Mouse (Mus musculus): ENCODE data around the gene Lilra5.
"Not testable (repeated sequence)": the region's sequence is repeated elsewhere in the genome, so short reads cannot be mapped to it uniquely, and the experiment has no call there.

The Lilra5 gene

DNA sequence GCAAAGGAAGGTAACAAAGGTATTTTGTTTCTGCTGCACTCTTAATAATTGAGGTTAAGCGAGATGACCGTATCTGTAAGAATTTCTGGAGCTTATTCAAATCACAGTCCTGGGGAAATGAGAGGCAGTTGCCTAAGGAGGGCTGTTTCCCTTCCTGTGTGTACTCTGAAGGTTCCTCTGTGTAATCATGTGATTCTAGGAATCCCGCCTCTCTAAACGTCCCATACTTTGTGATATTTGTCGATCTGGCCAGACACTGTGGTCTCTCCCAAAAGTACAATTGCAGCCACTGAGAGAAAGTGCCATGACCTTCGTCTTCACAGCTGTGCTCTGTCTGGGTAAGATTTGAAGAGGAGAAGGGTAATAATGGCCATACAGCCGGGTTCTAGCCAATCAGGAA, at the start of gene Lilra5:
Gene Lilra5, plus strand, starts transcription at position 301 of the 400 bp plus-strand sequence.
- no peak for DNase-seq

DNA sequence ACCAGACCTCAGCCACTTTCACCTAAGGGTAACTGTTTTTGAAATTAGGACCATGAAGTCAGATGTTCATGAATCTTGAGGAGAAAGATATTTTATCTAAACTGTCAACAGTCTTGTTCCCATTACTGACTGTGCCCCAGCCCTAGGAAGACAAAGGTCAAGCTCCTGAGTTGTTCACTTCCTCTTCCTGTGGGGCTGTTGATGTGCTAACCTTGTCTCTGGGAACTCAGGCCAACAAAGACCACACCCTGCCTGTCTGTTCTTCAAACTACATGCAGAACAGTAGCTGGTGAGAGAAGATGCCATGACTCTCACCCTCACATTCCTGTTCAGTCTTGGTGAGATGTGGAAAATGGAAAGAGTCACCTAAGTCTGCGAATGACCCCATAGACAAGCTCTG, 30.4 kb upstream of the Lilra5 start:
- DNase-seq, result no peak

DNA sequence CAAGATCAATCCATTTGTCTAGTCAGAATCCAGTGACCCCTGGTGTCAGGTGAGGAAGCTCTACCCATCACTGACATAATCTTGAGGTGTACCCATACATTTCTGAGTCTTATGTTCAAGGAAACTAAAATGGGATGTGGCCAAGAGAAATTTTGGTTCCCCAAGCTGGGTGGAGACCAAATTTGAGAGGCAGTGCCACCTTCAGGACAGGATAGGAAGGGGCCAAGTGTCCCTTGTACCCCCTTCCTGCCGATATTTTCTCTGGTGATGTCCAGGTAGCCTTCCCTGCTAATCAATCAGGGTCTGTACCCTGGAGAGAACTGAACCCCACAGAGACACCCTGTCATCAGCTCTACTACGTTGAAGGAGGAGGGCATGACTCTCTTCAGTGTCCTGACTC, 28.9 kb upstream of the Lilra5 start:
- no peak for DNase-seq

DNA sequence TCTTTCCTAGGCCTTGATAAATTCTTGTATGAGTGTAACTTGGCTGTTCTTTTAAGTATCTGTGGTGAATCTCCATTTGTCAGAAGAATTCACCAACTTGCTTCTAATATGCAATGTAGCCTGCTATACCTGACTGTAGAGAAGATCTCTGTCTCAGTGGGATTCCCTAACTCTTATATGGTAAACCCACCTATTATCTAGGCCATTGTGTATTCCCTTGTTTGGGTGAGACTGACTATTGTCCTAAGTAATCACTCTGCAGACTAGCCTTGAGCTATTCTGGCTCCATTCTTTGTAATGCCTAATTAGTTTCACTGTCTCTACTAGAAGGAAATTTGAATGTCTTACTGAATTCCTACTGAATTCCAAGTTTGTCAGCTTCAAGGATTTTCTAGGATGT, 24.1 kb upstream of the Lilra5 start:
- not testable (repeated sequence) for DNase-seq

DNA sequence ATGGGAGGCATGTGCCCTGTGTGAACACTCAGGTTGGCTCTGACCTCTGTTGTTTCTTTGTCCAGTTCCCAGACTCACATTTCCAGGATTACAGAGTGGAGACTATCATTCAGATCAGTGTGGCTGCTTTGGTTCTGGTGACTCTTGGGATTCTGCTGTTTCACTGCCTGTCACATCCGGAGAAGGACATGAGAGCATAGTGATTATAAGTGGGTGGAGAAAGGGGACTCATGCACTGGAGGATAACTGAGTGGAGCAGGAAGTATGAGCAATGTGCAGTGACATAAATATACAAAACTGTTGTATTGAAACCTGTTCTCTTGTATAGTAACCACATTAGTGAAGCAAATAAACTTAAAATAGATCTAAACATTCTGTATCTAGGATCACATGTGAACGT, 22.2 kb upstream of the Lilra5 start:
- no peak for DNase-seq

DNA sequence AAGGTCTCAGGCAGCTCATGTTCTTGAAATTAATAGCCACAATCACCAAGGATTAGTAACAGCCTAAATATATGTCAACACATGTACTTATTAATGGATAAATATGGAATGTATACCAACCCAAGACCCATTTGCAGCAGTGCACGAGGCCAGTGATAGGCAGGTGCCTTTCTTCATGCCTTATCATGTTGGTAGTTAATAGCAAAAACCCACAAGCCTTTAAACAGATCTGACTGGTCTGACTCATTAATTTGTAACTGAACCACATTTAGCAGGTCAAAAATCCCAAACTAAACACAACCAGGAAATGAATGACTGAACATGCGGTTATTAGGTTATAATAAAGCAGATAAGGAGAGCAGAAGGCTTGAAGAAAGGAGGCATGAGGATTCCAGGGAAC, 21.7 kb upstream of the Lilra5 start:
- no peak for DNase-seq

DNA sequence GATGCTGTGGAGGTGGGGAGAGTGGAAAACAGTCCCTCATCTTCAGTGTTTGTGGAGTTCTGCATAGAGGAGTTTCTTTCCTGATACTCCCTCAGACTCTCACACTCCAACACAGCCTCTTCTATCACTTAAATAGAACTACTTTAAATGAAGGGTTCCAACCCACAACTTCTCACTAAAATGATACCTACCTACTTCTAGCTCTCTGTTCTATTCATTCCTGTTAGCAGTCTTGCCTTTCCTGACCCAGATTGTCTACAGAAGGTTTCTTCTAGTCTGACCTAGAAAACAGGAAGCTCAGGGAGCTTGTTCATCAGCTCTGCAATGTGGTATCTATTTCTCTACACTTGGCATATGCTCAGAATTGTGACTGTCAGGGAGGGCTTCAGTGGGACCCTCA, 2.0 kb upstream of the Lilra5 start:
- DNase-seq, result no peak

DNA sequence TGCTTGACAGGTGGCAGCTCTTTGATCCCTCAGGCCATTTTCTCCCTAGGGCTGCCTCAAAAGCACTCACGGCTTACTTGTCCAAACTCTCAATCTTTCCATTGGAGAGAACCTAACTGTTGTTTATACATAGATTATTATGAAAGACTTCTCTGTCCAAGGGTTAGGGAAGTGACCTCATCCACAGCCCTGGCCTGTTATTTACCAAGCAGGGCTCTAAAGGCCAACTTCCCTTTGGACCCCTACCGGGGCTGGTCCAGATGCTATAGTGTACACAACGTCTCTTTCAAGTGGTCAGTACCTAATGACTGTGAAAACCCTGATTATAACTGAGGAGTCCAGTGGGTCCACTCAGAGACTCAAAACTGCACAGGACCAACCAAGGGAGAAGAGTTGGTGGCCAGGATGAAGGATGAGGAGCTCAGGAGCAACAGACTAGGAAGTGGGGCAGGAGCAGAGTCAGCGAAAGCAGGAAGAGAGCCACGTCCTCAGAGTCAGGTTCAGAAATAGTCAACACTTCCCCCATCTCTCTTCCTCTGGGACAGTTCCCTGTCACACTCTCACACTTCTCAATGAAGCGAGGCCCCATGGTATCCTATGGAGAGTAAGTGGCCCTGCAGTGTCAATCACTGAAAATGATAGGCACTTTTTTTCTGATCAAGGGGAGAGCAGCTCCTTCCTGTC, 1.6 kb downstream of the Lilra5 start:
- no peak for DNase-seq

DNA sequence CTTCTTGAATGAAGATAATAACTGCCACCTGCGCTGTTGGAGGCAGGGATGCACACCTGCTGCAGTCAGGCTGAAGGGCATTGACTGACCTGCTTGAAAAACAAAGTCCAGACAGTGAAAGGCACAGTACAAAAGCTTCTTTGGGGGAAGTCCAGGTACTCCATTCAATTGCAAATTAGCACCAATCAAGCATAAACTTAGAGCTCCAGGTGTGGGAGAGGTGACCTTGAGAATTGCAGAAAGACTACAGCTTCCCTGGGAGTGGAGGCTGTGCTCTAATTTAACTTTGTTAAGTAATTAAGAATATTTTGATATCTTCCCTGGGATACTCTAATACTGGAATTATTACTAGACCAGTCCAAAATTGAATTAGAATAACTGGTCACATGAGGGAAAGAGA, 13.7 kb downstream of the Lilra5 start:
- DNase-seq, result not testable (repeated sequence)

DNA sequence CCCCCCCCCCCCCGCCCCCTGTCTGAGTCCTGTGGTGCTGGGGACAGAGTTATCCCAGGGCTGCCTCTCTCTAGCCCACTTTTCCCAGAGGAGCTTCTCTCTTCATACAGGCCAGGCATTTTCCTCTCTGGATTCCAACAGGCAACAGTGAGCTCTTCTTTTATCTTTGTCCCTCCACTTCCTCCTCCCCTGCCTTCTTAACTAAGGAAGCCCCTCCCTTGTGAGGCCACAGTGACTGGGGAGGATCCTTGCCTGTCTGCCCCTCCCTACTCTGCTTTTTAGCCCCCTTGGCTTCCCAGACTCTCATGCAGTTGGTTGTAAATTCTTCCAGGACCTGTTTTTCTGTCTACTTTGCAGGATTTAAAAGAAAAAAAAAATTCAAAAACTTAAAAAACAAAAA, 18.5 kb downstream of the Lilra5 start:
- not testable (repeated sequence) for DNase-seq

DNA sequence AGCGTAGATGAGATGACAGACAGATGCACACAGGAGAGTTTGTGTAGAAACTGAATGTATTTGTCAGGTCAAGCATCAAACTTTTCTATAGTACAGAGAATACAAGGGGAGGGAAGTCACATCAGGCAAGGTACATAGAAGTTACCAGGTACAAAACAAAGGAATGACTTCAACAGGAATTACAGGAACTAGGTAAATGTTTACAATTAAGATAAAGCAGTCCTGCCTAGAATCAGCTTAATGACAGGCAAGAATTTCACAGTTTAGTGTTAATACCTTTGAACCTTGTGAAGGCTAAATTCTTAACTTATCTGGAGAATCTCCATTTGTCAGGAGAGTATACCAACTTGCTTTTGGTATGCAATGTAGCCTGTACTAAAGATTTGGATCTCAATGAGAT, 23.0 kb downstream of the Lilra5 start:
- not testable (repeated sequence) for DNase-seq

DNA sequence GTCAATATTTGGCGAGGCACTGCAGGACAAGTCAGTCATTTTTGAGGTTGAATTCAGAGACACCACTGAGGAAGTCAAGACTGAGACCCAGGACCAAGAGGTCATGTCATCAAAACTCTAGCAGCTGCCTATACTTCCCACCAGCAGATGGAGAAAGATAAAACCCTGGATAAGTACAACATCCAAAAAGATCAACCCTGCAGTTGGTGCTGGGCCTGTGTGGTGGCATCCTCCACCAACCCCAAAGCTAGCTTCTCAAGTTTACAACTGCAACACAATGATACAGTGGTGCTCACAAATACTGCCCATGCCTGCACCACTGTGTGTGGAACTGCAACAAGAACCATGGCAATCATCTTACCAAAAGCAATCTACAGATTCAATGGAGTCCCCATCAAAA, 34.6 kb downstream of the Lilra5 start:
- not testable (repeated sequence) for DNase-seq

DNA sequence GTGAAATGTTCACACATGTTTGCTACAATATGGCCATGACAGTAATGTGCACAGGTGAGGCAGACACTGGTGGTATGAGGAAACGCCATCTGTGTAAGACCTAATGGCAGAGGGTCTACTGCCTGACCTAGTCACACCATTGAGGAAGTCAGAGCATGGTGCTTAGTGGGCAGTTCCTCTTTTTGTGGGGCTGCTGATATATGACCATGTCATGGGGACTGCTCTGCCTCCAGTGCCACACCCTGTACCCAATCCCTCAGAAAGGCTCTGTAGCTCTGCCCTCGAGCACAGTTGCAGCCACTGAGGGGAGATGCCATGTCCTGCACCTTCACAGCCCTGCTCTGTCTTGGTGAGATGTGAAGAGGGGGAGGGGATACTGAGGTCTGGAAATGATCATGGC, 36.3 kb downstream of the Lilra5 start:
- DNase-seq, result not testable (repeated sequence)

DNA sequence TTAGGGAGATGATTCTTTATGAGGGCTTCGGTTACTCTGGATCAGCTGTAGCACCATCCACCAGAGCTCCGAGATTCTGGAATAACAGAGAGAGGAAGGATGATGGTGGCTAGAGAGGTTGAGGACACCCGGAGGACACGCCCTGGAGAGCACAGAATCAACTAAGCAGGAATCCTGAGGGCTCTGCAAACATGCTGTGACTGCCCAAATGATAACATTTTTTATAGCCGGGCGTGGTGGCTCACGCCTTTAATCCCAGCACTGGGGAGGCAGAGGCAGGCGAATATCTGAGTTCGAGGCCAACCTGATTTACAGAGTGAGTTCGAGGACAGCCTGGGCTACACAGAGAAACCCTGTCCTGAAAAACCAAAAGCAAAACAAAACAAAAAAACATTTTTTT, 37.9 kb downstream of the Lilra5 start:
- not testable (repeated sequence) for DNase-seq

DNA sequence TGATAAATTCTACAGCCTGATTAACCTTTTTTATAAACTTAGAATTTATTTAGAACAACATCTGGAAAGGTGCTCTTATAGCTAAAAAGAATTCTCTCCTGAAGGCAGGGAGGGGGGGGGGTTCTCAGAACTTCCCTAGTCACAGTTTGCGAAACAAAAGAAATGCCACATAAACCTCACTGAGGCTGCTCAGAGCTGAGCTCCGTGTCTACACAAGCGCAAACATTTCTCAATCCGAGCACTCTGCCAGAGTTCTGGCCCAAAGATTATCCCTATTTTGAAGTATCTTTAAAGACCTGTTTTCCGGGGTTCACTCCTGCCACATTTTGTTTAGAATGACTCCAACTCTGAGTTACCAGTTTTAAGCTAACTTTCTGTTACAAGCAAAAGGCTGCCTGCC, 55.1 kb downstream of the Lilra5 start:
- no peak for DNase-seq

Measured in cerebellum, adult 11 months (tissue).